Mouse (Mus musculus): Measurements from ENCODE around the gene Glis3.

Gene Glis3

DNA sequence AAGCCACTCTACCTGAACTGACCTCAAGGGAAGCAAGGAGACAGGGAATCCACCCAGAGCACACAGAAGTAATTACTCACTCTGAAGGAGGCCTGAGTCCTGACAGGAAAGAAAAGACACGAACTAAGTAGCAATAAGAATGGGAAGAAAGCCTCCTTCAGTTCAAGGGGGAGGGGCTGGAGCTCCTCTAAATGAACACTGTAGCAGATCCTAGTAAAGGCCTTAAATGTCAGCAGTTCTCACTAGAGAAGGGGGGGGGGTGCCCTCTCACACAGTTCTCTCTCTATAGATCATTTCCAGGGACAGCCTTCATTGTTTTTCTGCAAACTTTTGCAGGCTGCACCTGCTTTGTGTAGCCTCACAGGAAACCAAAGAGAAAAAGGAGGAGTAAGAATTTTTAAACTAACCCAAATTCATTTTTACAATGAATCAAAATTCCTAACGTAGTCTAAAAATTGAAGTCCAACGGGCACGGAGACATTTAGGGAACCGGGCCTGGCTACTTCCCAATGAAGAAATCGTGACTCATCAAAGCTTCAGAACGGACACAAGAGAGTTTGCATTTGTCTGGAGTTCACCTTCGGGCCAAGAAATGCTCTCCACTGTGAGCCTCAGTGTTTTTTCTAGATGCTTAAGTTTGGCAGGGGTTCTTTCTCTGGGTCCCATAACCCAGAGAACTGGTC is 2.7 kb downstream of the Glis3 start:
- no peaks in the 10 kb centered on the region for H3K27me3 ChIP-seq (ENCODE audit: control insufficient read depth, insufficient read depth, low read length, poor library complexity, severe bottlenecking)
- H3K36me3 ChIP-seq (ENCODE audit: control insufficient read depth, insufficient read depth, low read length, poor library complexity, severe bottlenecking), result no peaks in the 10 kb centered on the region
- peak; percentile 5 for DNase-seq (ENCODE audit: low read depth, low spot score)

DNA sequence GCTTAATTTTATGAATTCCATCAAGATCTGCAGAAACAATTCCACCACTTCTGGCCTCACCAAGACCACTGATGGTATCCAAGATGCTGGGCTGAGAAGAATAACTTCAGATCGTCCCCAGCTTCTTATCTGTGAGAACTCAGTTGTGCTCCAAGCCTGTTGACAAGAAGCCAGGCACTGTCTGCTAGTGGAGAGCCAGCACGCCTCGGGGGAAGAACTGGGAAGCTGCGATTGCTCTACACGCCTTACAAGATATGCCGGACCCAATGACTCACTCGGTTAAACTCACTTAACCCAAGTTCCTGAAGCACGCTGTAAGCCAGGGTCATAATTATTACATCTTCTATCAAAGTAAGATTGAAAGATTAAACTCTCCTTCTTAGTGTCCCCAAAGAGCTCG is 16.1 kb downstream of the Glis3 start:
- DNase-seq (ENCODE audit: low read depth, low spot score), result no peak
- Histone ChIP-seq H3K36me3 (ENCODE audit: control insufficient read depth, insufficient read depth, low read length, poor library complexity, severe bottlenecking) (no peaks in the 10 kb centered on the region), H3K27me3 (ENCODE audit: control insufficient read depth, insufficient read depth, low read length, poor library complexity, severe bottlenecking) (no peaks in the 10 kb centered on the region)

DNA sequence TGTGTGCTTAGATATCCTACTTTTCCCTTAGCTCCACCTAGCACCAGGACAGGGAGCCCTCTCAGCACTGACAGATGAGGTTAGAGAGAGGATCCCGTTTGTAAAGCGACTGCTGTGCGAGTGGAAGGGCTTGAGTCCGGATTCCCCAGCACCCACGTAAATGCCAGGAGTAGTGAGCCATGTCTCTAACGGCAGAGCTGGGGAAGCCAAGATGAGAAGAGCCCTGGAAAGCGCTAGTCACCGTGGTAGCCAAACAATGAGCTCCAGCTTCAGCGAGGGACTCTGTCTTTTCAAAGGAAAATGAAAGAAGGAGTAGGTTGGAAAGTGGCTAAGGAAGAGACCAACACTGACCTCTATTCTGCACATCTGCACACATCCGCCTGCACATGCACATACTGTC is 16.7 kb downstream of the Glis3 start:
- Histone ChIP-seq H3K36me3 (ENCODE audit: control insufficient read depth, insufficient read depth, low read length, poor library complexity, severe bottlenecking) (no peaks in the 10 kb centered on the region), H3K27me3 (ENCODE audit: control insufficient read depth, insufficient read depth, low read length, poor library complexity, severe bottlenecking) (no peaks in the 10 kb centered on the region)
- DNase-seq (ENCODE audit: low read depth, low spot score), result no peak

GRCm38 (mm10) chr19:28662474-28662873 is 17.4 kb downstream of the Glis3 start:
- Histone ChIP-seq H3K27me3 (ENCODE audit: control insufficient read depth, insufficient read depth, low read length, poor library complexity, severe bottlenecking) (no peaks in the 10 kb centered on the region), H3K36me3 (ENCODE audit: control insufficient read depth, insufficient read depth, low read length, poor library complexity, severe bottlenecking) (no peaks in the 10 kb centered on the region)
- DNase-seq (ENCODE audit: low read depth, low spot score), result no peak

GRCm38 (mm10) chr19:28660912-28661311 is 19.0 kb downstream of the Glis3 start:
- Histone ChIP-seq H3K36me3 (ENCODE audit: control insufficient read depth, insufficient read depth, low read length, poor library complexity, severe bottlenecking) (no peaks in the 10 kb centered on the region), H3K27me3 (ENCODE audit: control insufficient read depth, insufficient read depth, low read length, poor library complexity, severe bottlenecking) (no peaks in the 10 kb centered on the region)
- DNase-seq (ENCODE audit: low read depth, low spot score), result no peak

DNA sequence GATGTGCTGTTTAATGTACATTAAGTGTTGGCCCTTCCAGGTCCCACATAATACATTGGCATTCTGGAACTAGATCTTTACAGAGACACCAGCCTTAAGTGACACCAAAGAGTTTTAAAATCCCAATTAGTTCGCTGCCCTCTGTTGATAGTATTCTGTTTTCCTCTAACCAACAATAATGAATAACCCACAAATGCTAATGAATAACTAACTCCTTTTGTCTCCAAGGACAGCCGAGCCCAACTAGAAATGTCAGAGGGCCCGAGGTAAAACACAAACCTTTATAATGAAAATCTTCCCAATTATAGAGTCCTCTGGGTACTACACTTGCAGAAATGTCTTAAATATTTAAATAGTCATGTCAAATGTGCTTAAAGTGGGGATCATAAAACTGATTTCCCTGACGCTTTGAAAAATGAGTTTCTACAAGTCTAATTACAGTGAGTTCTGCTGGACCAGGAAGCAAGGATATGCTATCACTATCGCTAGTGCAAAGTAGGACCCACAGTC is 22.1 kb downstream of the Glis3 start:
- DNase-seq (ENCODE audit: low read depth, low spot score), result no peak
- Histone ChIP-seq H3K27me3 (ENCODE audit: control insufficient read depth, insufficient read depth, low read length, poor library complexity, severe bottlenecking) (no peaks in the 10 kb centered on the region), H3K36me3 (ENCODE audit: control insufficient read depth, insufficient read depth, low read length, poor library complexity, severe bottlenecking) (no peaks in the 10 kb centered on the region)

DNA sequence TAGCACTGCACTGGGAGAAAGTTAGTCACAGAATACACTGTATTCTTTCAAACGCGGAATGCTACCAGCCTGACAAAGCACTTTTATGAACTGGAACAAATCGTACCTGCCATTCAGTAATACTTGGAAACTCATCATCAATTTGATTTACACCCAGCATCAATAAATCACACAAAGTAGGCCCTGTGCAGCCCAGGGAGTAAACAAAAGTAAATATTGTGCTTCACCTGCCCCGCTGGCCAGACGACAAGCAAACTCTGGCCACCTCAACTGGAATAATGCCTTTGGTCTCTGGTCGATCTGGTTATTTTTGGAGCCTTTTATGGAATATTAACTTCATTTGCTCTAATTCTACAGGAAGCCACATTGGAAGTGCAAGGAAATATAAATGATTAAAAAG is 23.0 kb downstream of the Glis3 start:
- H3K36me3 ChIP-seq (ENCODE audit: control insufficient read depth, insufficient read depth, low read length, poor library complexity, severe bottlenecking), result no peaks in the 10 kb centered on the region
- no peak for DNase-seq (ENCODE audit: low read depth, low spot score)

GRCm38 (mm10) chr19:28655166-28655565 is 24.7 kb downstream of the Glis3 start:
- Histone ChIP-seq H3K36me3 (ENCODE audit: control insufficient read depth, insufficient read depth, low read length, poor library complexity, severe bottlenecking) (no peaks in the 10 kb centered on the region), H3K27me3 (ENCODE audit: control insufficient read depth, insufficient read depth, low read length, poor library complexity, severe bottlenecking) (no peaks in the 10 kb centered on the region)
- no peak for DNase-seq (ENCODE audit: low read depth, low spot score)

More for the DNA sequence above, 23.0 kb downstream of the Glis3 start:
- no peaks in the 10 kb centered on the region for H3K27me3 ChIP-seq (ENCODE audit: control insufficient read depth, insufficient read depth, low read length, poor library complexity, severe bottlenecking)

DNA sequence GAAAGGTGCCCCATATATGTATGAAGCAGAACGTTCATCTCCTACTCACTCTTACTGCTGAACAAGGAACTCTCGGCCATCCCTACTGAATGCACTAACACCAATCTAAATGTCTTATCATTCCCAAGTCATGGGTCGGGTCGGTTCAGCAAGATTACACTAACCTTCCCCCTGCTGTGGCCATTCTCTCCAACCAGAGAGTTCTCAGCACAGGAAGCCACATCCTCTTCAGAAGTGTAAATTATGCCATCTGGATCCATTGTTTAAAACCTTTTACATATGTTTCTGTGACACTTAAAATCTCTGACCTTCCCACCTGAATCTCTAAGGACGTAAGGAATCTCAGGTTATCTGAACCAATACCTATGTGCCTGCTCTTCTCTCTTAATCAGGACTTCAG is 29.0 kb downstream of the Glis3 start:
- no peaks in the 10 kb centered on the region for H3K36me3 ChIP-seq (ENCODE audit: control insufficient read depth, insufficient read depth, low read length, poor library complexity, severe bottlenecking)
- no peaks in the 10 kb centered on the region for H3K27me3 ChIP-seq (ENCODE audit: control insufficient read depth, insufficient read depth, low read length, poor library complexity, severe bottlenecking)
- no peak for DNase-seq (ENCODE audit: low read depth, low spot score)

DNA sequence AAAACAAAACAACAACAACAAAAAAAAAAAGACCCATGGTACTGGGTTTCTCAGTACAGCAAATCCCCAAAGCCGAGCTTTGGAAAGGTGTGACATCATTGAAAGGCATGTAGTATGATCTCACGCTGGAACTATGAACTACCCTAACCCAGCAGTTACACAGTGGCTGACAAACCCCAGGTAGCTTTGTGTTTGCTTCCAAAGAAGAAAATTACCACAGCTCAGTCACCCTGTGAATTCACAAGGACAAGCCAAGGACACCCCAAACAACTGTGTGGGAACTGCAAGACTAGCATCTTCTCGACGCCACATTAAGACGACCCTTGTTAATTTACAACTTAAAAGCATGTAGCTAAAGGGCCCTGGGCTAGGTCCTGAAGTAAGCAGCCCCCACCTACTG is 30.4 kb downstream of the Glis3 start:
- Histone ChIP-seq H3K27me3 (ENCODE audit: control insufficient read depth, insufficient read depth, low read length, poor library complexity, severe bottlenecking) (no peaks in the 10 kb centered on the region), H3K36me3 (ENCODE audit: control insufficient read depth, insufficient read depth, low read length, poor library complexity, severe bottlenecking) (no peaks in the 10 kb centered on the region)
- no peak for DNase-seq (ENCODE audit: low read depth, low spot score)

DNA sequence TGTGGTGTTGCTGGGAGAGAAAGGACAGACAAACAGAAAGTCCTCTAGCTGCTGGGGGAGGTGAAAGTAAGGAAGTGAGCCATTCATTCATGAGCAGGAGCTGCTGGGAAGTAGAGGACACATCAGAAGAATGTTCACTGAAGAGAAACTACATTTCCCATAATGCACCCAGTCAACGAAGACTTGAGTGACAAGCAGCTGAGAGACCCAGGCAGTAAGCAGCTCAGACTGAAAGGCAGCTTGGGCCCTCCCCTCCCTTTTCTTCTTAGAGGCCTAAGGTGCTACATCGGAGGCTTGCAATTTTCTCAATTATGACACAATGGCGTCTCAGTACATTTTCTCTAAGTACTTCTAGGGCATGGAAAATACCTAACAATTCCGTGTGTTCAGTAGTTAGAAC is 31.0 kb downstream of the Glis3 start:
- Histone ChIP-seq H3K27me3 (ENCODE audit: control insufficient read depth, insufficient read depth, low read length, poor library complexity, severe bottlenecking) (no peaks in the 10 kb centered on the region), H3K36me3 (ENCODE audit: control insufficient read depth, insufficient read depth, low read length, poor library complexity, severe bottlenecking) (no peaks in the 10 kb centered on the region)
- DNase-seq (ENCODE audit: low read depth, low spot score), result no peak

DNA sequence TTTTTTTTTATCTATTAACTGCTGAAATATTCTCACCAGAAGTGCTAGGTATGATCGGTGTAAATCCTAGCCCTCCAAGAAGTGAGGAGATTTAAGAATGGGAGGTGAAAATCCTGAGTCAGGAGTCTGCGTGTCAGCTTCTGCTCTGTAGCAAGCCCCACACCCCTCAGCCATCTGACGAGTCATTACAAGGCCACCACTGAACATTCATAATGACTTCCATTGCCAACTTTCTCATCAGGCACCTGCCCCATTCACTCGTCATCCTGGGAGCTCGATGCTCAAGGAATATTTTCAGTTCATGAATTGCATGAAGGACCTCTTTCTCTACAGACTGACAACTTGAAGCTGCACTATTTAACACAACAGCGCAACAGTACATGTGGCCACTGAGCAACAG is 32.5 kb downstream of the Glis3 start:
- H3K27me3 ChIP-seq (ENCODE audit: control insufficient read depth, insufficient read depth, low read length, poor library complexity, severe bottlenecking), result no peaks in the 10 kb centered on the region
- DNase-seq (ENCODE audit: low read depth, low spot score), result no peak
- no peaks in the 10 kb centered on the region for H3K36me3 ChIP-seq (ENCODE audit: control insufficient read depth, insufficient read depth, low read length, poor library complexity, severe bottlenecking)

- no peak for DNase-seq (ENCODE audit: low read depth, low spot score)
- Histone ChIP-seq H3K36me3 (ENCODE audit: control insufficient read depth, insufficient read depth, low read length, poor library complexity, severe bottlenecking) (no peaks in the 10 kb centered on the region), H3K27me3 (ENCODE audit: control insufficient read depth, insufficient read depth, low read length, poor library complexity, severe bottlenecking) (no peaks in the 10 kb centered on the region)
Measured at GRCm38 (mm10) chr19:28646286-28646685, 33.6 kb downstream of the Glis3 start.

DNA sequence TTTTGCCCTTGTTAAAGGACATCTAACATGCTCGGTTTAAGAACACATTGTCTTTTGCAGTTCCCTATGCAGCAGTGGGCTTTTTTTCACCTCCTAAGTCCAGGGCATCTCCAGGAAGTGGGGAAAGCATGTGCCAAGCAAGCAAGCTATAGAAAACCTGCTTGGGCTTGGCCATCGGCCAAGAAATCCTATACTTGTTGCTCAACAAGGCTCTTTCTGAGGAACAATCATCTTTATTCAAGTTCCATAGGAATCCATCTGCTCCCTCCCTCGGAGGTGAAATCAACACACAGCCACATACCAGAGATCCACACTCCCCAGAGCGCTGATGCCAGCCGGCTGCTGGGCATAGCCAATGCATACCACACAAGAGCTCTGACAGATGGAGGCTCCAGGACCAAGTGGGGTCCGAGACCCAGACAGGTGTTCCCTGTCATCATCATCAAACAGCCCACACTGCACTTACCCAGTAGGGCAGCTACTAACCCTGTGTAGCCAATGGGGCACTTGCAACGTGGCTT is 39.0 kb downstream of the Glis3 start:
- DNase-seq (ENCODE audit: low read depth, low spot score), result no peak
- Histone ChIP-seq H3K36me3 (ENCODE audit: control insufficient read depth, insufficient read depth, low read length, poor library complexity, severe bottlenecking) (no peaks in the 10 kb centered on the region), H3K27me3 (ENCODE audit: control insufficient read depth, insufficient read depth, low read length, poor library complexity, severe bottlenecking) (no peaks in the 10 kb centered on the region)

GRCm38 (mm10) chr19:28635991-28636553 is 43.8 kb downstream of the Glis3 start:
- DNase-seq (ENCODE audit: low read depth, low spot score), result no peak
- Histone ChIP-seq H3K27me3 (ENCODE audit: control insufficient read depth, insufficient read depth, low read length, poor library complexity, severe bottlenecking) (no peaks in the 10 kb centered on the region), H3K36me3 (ENCODE audit: control insufficient read depth, insufficient read depth, low read length, poor library complexity, severe bottlenecking) (no peaks in the 10 kb centered on the region)
